In genomic region chr3:145101891-145102555, GRCm38 (mm10) we compare ENCODE assay signal across 12 mouse cellular contexts. TPM values are rescaled to one million over a fixed set of nuclear protein-coding genes. Genes with fewer than 3 reads are reported as not detected.
DNase-seq lines count a peak whose midpoint lies in the region; ATAC-seq lines count a peak whose summit lies in the region.
"Had no signal": no experiment of that assay in that cellular context is flagged by ENCODE, and none has a peak within 500 bp of the region (broad histone marks: within the 10 kb centered on the region; RNA-seq: fewer than 3 reads in every experiment).

No protein-coding gene starts in this region.

- H3K9ac ChIP-seq in heart, embryonic 12.5 days: no peak overlapping the region
- H3K9ac ChIP-seq: hindbrain, embryonic 12.5 days; neural tube, embryonic 12.5 days had no signal

- H3K36me3 ChIP-seq in heart, embryonic 12.5 days: no peaks in the 10 kb centered on the region
- H3K36me3 ChIP-seq: hindbrain, embryonic 12.5 days; neural tube, embryonic 12.5 days had no signal

- peaks cover 13% of the 10 kb centered on the region for H3K4me1 ChIP-seq in heart, embryonic 12.5 days (replicated peaks)
- H3K4me1 ChIP-seq: hindbrain, embryonic 12.5 days; neural tube, embryonic 12.5 days had no signal

- no peak overlapping the region for H3K4me3 ChIP-seq in heart, embryonic 12.5 days
- H3K4me3 ChIP-seq: hindbrain, embryonic 12.5 days; neural tube, embryonic 12.5 days had no signal

- DNase-seq in 3T3-L1 (ENCODE audit: low read depth, low spot score) (peak; percentile 97), MN1 (ENCODE audit: low spot score) (peak; percentile 56)
- DNase-seq in large intestine, adult 2 months (ENCODE audit: low read depth, low spot score): peak; percentile 91
- DNase-seq in cerebellum, adult 11 months: no peak
- DNase-seq in left cerebral cortex, adult 18-20 months (ENCODE audit: low spot score in 2 of 2): no peak
- DNase-seq in layer of hippocampus, adult 9-11 months: no peak
- DNase-seq in left cerebral cortex, adult 9 months (ENCODE audit: low spot score in 2 of 2): no peak
- DNase-seq: liver; thymus, adult 18-20 months had no signal

- H3K4me2 ChIP-seq in heart, embryonic 12.5 days: no peak overlapping the region
- H3K4me2 ChIP-seq: hindbrain, embryonic 12.5 days; neural tube, embryonic 12.5 days had no signal

- 74% methylated on average over 9 of the region's 9 CpGs for WGBS in heart, embryonic 12.5 days
- 33% methylated on average over 9 of the region's 9 CpGs for whole genome bisulfite sequencing in large intestine, adult 2 months

- no peaks in the 10 kb centered on the region for H3K27me3 ChIP-seq in heart, embryonic 12.5 days (replicated peaks)
- H3K27me3 ChIP-seq: hindbrain, embryonic 12.5 days; neural tube, embryonic 12.5 days had no signal

- H3K9me3 ChIP-seq in heart, embryonic 12.5 days (replicated peaks): no peaks in the 10 kb centered on the region
- H3K9me3 ChIP-seq: hindbrain, embryonic 12.5 days; neural tube, embryonic 12.5 days had no signal

- H3K27ac ChIP-seq in heart, embryonic 12.5 days (ENCODE audit: poor library complexity, severe bottlenecking): no peak overlapping the region
- H3K27ac ChIP-seq: hindbrain, embryonic 12.5 days; neural tube, embryonic 12.5 days had no signal

- ATAC-seq in heart, embryonic 12.5 days (ENCODE audit: insufficient number of reproducible peaks, low FRiP score): peak; percentile 80

RNA-seq across cellular contexts. Expression of gene Clca2, which starts 2.8 kb away (rescaled TPM):
- 0.05 and 0.06 TPM in 2 replicates for polyA plus RNA-seq in heart, embryonic 12.5 days (2016; fragmentation: Nextera tagmentation; extraction: Ambion mirVana)
- polyA plus RNA-seq in large intestine, adult 2 months (2012; rRNA removed): 0.11 and 0.18 TPM in 2 replicates
- total RNA-seq in left cerebral cortex, adult 18-20 months (2021): not detected

RNA-seq across cellular contexts. Expression of gene Odf2l, which starts 16.4 kb away (rescaled TPM):
- 13.0 and 15.6 TPM in 2 replicates for polyA plus RNA-seq in heart, embryonic 12.5 days (2016; fragmentation: Nextera tagmentation; extraction: Ambion mirVana)
- 1.5 and 2.3 TPM in 2 replicates for polyA plus RNA-seq in large intestine, adult 2 months (2012; rRNA removed)
- total RNA-seq in left cerebral cortex, adult 18-20 months (2021): 10 to 100 TPM; 17.7 to 27.3 TPM

Comparison
In these comparisons a context has a peak if more than half of its experiments do, and no peak if none do; other contexts are left out.
1. DNase-seq: peak in 3T3-L1 (single experiment), MN1 (single experiment) and large intestine, adult 2 months (single experiment); none in cerebellum, adult 11 months (single experiment), left cerebral cortex, adult 18-20 months (0 of 2), layer of hippocampus, adult 9-11 months (single experiment) and left cerebral cortex, adult 9 months (0 of 2).